Mouse (Mus musculus): ENCODE data around the gene Prkaa1. TPM values are rescaled to one million over a fixed set of nuclear protein-coding genes. Genes with fewer than 3 reads are reported as not detected.
A peak's percentile ranks its signal among the peaks of the same experiment; 100 is the strongest.

Gene Prkaa1
- polyA plus RNA-seq, 1 experiment from 2014 or later: 25.5 TPM

- H3K4me3 ChIP-seq (ENCODE audit: low read depth, low read length): no peak overlapping the region
- ATAC-seq (replicated peaks; ENCODE audit: insufficient number of reproducible peaks, low FRiP score, low TSS enrichment): no peak
- no peaks in the 10 kb centered on the region for H3K4me1 ChIP-seq (ENCODE audit: control insufficient read depth, insufficient read depth, low read length)
- H3K27ac ChIP-seq (ENCODE audit: low read depth, low read length): no peak overlapping the region
- no peaks in the 10 kb centered on the region for H3K36me3 ChIP-seq (ENCODE audit: control insufficient read depth, insufficient read depth, low read length)
- H3K9me3 ChIP-seq (replicated peaks; ENCODE audit: control insufficient read depth, low read length): no peaks in the 10 kb centered on the region
- 61% methylated on average over 9 of the region's 9 CpGs for WGBS (ENCODE audit: insufficient replicate concordance)
- no peaks in the 10 kb centered on the region for H3K27me3 ChIP-seq (ENCODE audit: control insufficient read depth, insufficient read depth, low read length)
- H3K9ac ChIP-seq (ENCODE audit: low read depth, low read length): no peak overlapping the region
- no peak overlapping the region for H3K4me2 ChIP-seq
Measured at GRCm38 (mm10) chr15:5138021-5138856, 5.4 kb upstream of the Prkaa1 start.

- no peaks in the 10 kb centered on the region for H3K27me3 ChIP-seq (ENCODE audit: control insufficient read depth, insufficient read depth, low read length)
- H3K27ac ChIP-seq (ENCODE audit: low read depth, low read length): peak overlapping the region; percentile 66
- H3K4me2 ChIP-seq: no peak overlapping the region; the same call in 1 of the 2 replicates
- H3K4me3 ChIP-seq (ENCODE audit: low read depth, low read length): no peak overlapping the region
- 62% methylated on average over 2 of the region's 2 CpGs for WGBS (ENCODE audit: insufficient replicate concordance)
- no peaks in the 10 kb centered on the region for H3K9me3 ChIP-seq (replicated peaks; ENCODE audit: control insufficient read depth, low read length)
- no peaks in the 10 kb centered on the region for H3K36me3 ChIP-seq (ENCODE audit: control insufficient read depth, insufficient read depth, low read length)
- no peak overlapping the region for H3K9ac ChIP-seq (ENCODE audit: low read depth, low read length)
- ATAC-seq (replicated peaks; ENCODE audit: insufficient number of reproducible peaks, low FRiP score, low TSS enrichment): no peak
- no peaks in the 10 kb centered on the region for H3K4me1 ChIP-seq (ENCODE audit: control insufficient read depth, insufficient read depth, low read length)
Measured at GRCm38 (mm10) chr15:5139366-5139765, 4.3 kb upstream of the Prkaa1 start.

DNA sequence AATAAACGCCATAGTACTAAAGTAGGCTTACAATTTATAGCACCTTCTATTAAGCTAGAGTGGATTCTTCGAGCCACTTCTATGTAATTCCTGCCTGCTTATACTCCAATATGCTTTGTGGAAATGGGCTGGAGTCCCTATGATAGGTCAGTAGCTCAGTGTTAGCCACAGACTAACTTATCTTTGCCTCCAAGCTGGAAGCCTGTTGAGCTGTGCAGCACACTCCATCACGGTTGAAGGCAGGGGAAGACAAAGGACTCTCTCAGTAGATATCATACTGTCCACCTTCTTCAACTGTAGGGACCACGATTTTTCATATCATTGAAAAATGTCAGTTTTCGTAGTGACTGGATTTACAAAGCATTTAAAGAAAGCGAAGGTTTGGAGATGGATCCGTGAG lies 3.8 kb upstream of the Prkaa1 start:
- Histone ChIP-seq H3K27me3 (ENCODE audit: control insufficient read depth, insufficient read depth, low read length) (no peaks in the 10 kb centered on the region), H3K4me1 (ENCODE audit: control insufficient read depth, insufficient read depth, low read length) (peaks cover under 1% of the 10 kb centered on the region), H3K9me3 (replicated peaks; ENCODE audit: control insufficient read depth, low read length) (no peaks in the 10 kb centered on the region), H3K27ac (ENCODE audit: low read depth, low read length) (peak overlapping the region; percentile 66), H3K9ac (ENCODE audit: low read depth, low read length) (no peak overlapping the region), H3K4me3 (ENCODE audit: low read depth, low read length) (no peak overlapping the region), H3K36me3 (ENCODE audit: control insufficient read depth, insufficient read depth, low read length) (no peaks in the 10 kb centered on the region), H3K4me2 (no peak overlapping the region; the same call in 1 of the 2 replicates)
- 67% methylated on average over 7 of the region's 7 CpGs for WGBS (ENCODE audit: insufficient replicate concordance)
- peak; percentile 66; the same call in 1 of the 2 replicates for ATAC-seq (replicated peaks; ENCODE audit: insufficient number of reproducible peaks, low FRiP score, low TSS enrichment)

GRCm38 (mm10) chr15:5140357-5140756 lies 3.3 kb upstream of the Prkaa1 start:
- H3K9ac ChIP-seq (ENCODE audit: low read depth, low read length): no peak overlapping the region
- H3K36me3 ChIP-seq (ENCODE audit: control insufficient read depth, insufficient read depth, low read length): no peaks in the 10 kb centered on the region
- H3K4me3 ChIP-seq (ENCODE audit: low read depth, low read length): no peak overlapping the region
- H3K27ac ChIP-seq (ENCODE audit: low read depth, low read length): peak overlapping the region; percentile 66; the same call in 1 of the 2 replicates
- H3K9me3 ChIP-seq (replicated peaks; ENCODE audit: control insufficient read depth, low read length): no peaks in the 10 kb centered on the region
- no peak overlapping the region for H3K4me2 ChIP-seq
- ATAC-seq (replicated peaks; ENCODE audit: insufficient number of reproducible peaks, low FRiP score, low TSS enrichment): peak; percentile 45; the same call in 1 of the 2 replicates
- H3K4me1 ChIP-seq (ENCODE audit: control insufficient read depth, insufficient read depth, low read length): peaks cover 5% of the 10 kb centered on the region
- no peaks in the 10 kb centered on the region for H3K27me3 ChIP-seq (ENCODE audit: control insufficient read depth, insufficient read depth, low read length)

GRCm38 (mm10) chr15:5142047-5142446 lies 1.6 kb upstream of the Prkaa1 start:
- no peaks in the 10 kb centered on the region for H3K9me3 ChIP-seq (replicated peaks; ENCODE audit: control insufficient read depth, low read length)
- H3K36me3 ChIP-seq (ENCODE audit: control insufficient read depth, insufficient read depth, low read length): no peaks in the 10 kb centered on the region
- no peak for ATAC-seq (replicated peaks; ENCODE audit: insufficient number of reproducible peaks, low FRiP score, low TSS enrichment)
- H3K4me3 ChIP-seq (ENCODE audit: low read depth, low read length): no peak overlapping the region
- H3K4me1 ChIP-seq (ENCODE audit: control insufficient read depth, insufficient read depth, low read length): peaks cover 8% of the 10 kb centered on the region
- no peak overlapping the region for H3K9ac ChIP-seq (ENCODE audit: low read depth, low read length)
- H3K27ac ChIP-seq (ENCODE audit: low read depth, low read length): no peak overlapping the region
- no peak overlapping the region for H3K4me2 ChIP-seq
- no peaks in the 10 kb centered on the region for H3K27me3 ChIP-seq (ENCODE audit: control insufficient read depth, insufficient read depth, low read length)
- 50% methylated on average over 5 of the region's 5 CpGs for WGBS (ENCODE audit: insufficient replicate concordance)

- Histone ChIP-seq H3K36me3 (ENCODE audit: control insufficient read depth, insufficient read depth, low read length) (no peaks in the 10 kb centered on the region), H3K9me3 (replicated peaks; ENCODE audit: control insufficient read depth, low read length) (no peaks in the 10 kb centered on the region), H3K27me3 (ENCODE audit: control insufficient read depth, insufficient read depth, low read length) (no peaks in the 10 kb centered on the region), H3K9ac (ENCODE audit: low read depth, low read length) (no peak overlapping the region), H3K4me3 (ENCODE audit: low read depth, low read length) (no peak overlapping the region), H3K4me1 (ENCODE audit: control insufficient read depth, insufficient read depth, low read length) (peaks cover 8% of the 10 kb centered on the region), H3K4me2 (no peak overlapping the region), H3K27ac (ENCODE audit: low read depth, low read length) (no peak overlapping the region)
- WGBS (ENCODE audit: insufficient replicate concordance): 75% methylated on average over 5 of the region's 5 CpGs
- no peak for ATAC-seq (replicated peaks; ENCODE audit: insufficient number of reproducible peaks, low FRiP score, low TSS enrichment)
Measured at GRCm38 (mm10) chr15:5142714-5143113, 947 bp upstream of the Prkaa1 start.

GRCm38 (mm10) chr15:5144021-5144778 lies 539 bp downstream of the Prkaa1 start:
- WGBS (ENCODE audit: insufficient replicate concordance): under 1% methylated on average over 58 of the region's 61 CpGs
- ATAC-seq (replicated peaks; ENCODE audit: insufficient number of reproducible peaks, low FRiP score, low TSS enrichment): peak; percentile 74
- Histone ChIP-seq H3K4me3 (ENCODE audit: low read depth, low read length) (peak overlapping the region; percentile 92), H3K9ac (ENCODE audit: low read depth, low read length) (peak overlapping the region; percentile 97), H3K27me3 (ENCODE audit: control insufficient read depth, insufficient read depth, low read length) (no peaks in the 10 kb centered on the region), H3K4me1 (ENCODE audit: control insufficient read depth, insufficient read depth, low read length) (peaks cover 8% of the 10 kb centered on the region), H3K36me3 (ENCODE audit: control insufficient read depth, insufficient read depth, low read length) (no peaks in the 10 kb centered on the region), H3K27ac (ENCODE audit: low read depth, low read length) (peak overlapping the region; percentile 95), H3K4me2 (peak overlapping the region; percentile 83), H3K9me3 (replicated peaks; ENCODE audit: control insufficient read depth, low read length) (no peaks in the 10 kb centered on the region)

DNA sequence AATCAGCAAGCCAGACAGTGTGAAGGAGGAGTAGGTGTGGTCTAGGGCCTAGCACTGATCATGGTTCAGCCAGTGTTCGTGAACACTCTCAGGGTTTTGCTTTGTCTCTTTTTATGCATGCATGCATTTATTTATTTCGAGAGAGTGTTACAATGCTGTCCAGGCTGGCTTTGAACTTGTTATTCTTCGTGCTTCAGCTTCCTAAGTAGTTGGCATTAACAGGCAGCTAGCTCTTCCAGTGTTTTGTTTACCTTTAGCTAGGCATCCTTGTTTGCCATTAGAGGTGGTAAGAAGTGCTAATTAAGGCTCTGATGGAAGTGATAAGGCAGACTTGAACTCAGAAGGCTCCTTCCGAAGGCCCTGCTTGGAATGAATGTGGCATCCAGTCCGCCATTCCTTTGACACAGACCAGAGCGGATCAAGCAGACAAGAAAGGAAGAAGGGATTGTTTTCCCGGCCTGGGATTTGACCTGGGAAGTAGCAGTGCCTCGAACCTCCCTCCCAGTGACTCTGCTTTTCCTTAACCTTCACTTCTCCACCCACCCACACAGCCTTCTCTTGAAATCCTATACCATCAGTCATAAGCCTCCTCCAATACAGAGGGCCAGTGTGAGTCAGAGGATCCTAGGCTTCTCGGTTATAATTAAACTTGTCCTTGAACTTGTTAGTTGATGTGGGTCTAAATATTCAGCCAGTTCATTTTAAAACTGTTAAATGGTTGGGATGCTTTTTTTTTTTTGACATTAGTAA lies 1.7 kb downstream of the Prkaa1 start:
- 31% methylated on average over 9 of the region's 9 CpGs for WGBS (ENCODE audit: insufficient replicate concordance)
- Histone ChIP-seq H3K4me1 (ENCODE audit: control insufficient read depth, insufficient read depth, low read length) (peaks cover 8% of the 10 kb centered on the region), H3K36me3 (ENCODE audit: control insufficient read depth, insufficient read depth, low read length) (no peaks in the 10 kb centered on the region), H3K27me3 (ENCODE audit: control insufficient read depth, insufficient read depth, low read length) (no peaks in the 10 kb centered on the region), H3K4me3 (ENCODE audit: low read depth, low read length) (peak overlapping the region; percentile 92), H3K9me3 (replicated peaks; ENCODE audit: control insufficient read depth, low read length) (no peaks in the 10 kb centered on the region), H3K9ac (ENCODE audit: low read depth, low read length) (peak overlapping the region; percentile 60), H3K4me2 (peak overlapping the region; percentile 83), H3K27ac (ENCODE audit: low read depth, low read length) (peak overlapping the region; percentile 59; the same call in 1 of the 2 replicates)
- ATAC-seq (replicated peaks; ENCODE audit: insufficient number of reproducible peaks, low FRiP score, low TSS enrichment): no peak
